ENCODE assay signal across 13 mouse cellular contexts in genomic region chr10:6956357-6956756, GRCm38 (mm10).
"Had no signal": no experiment of that assay in that cellular context is flagged by ENCODE, and none has a peak within 500 bp of the region (broad histone marks: within the 10 kb centered on the region; RNA-seq: fewer than 3 reads in every experiment).

No protein-coding gene starts in this region.

- DNase-seq: kidney, adult 2 months; kidney, postnatal 14 days; lung, embryonic 14.5 days; lung, postnatal 14 days; midbrain, embryonic 14.5 days; right cerebral cortex, adult 18-20 months; right cerebral cortex, postnatal 25 days had no signal

- H3K4me3 ChIP-seq: kidney, embryonic 15.5 days; limb, embryonic 10.5 days; liver, embryonic 15.5 days had no signal

- ATAC-seq: hindbrain, postnatal 0 days; intestine, embryonic 16.5 days had no signal

- H3K27me3 ChIP-seq: kidney, embryonic 15.5 days; liver, embryonic 15.5 days had no signal

- H3K4me1 ChIP-seq: kidney, embryonic 15.5 days; limb, embryonic 10.5 days; liver, embryonic 15.5 days had no signal

- H3K36me3 ChIP-seq: kidney, embryonic 15.5 days; limb, embryonic 10.5 days; liver, embryonic 15.5 days had no signal

- H3K27ac ChIP-seq: hindbrain, postnatal 0 days; kidney, embryonic 15.5 days; limb, embryonic 10.5 days; liver, embryonic 15.5 days; macrophage had no signal
